Mouse (Mus musculus): ENCODE measurements at regions not wholly inside any gene's neighbourhood (a gene's known extent, or its start where the extent isn't known, plus 50 kb on each side); places are given as distances from the start of the nearest gene placed in this dataset.

- TF ChIP-seq CTCF (IDR thresholded peaks at IDR 0.05; ENCODE audit: borderline replicate concordance, insufficient read depth, low read length) (no peak), POLR2A (IDR thresholded peaks at IDR 0.05; ENCODE audit: low read depth, low read length) (no peak)
Measured at GRCm38 (mm10) chr5:74752961-74753360, 50.2 kb upstream of the Lnx1 start.

Data from embryonic fibroblast, embryonic 13.5 days (primary cell).